Mouse (Mus musculus) small intestine, adult 2 months (tissue): ENCODE measurements around the gene Sfi1.

ENCODE experiments used
- CTCF ChIP-seq: fragments of 200-500 bp; IDR thresholded peaks from 2 replicates; pipeline ENCODE4 v1.5.1; 2012; ENCODE audit warnings: low read depth, mild to moderate bottlenecking, control low read depth, inconsistent platforms, low read length, moderate library complexity, mixed read lengths; ENCODE audit not compliant: insufficient replicate concordance, insufficient read length; ENCODE audit errors: extremely low read depth
- POLR2A ChIP-seq: fragments of 200-500 bp; IDR thresholded peaks from 2 replicates; pipeline ENCODE4 v1.6.1; 2012; ENCODE audit warnings: low read depth, mild to moderate bottlenecking, control low read depth, inconsistent platforms, low read length, moderate library complexity

DNA sequence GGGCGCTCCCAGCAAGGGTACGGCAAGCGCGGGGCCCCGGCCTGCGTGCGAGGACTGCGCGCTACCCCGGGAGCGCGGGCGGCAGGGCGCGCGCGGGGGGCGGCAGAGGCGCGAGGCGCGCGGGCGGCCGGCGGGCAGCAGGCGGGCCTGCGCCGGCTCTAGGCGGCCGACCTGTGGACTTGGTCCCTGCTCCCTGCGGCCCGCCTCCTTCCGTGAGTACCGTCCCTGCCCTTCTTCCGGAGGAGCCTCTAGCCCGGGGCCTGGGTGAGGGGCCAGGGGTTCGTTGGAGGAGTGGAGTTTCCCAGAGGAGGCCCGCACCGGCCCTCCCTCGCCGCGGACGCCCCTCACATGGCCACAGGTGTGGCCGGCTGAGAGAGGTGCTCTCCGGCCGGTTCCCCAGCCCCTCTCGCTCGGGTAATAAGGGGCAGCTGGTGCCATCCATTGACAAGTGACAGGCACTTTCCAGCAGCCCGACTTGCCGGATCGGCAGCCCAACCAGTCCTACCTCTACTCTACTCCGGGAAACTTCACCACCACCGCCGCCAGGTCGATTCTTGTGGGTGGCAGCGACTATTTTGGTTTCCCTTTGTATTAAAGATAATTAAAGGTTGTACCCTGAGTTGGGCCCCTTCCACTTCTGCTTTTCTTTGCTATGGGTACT lies 9.6 kb upstream of the Sfi1 start:
- no peak for TF ChIP-seq POLR2A
- no peak for TF ChIP-seq CTCF
